Mouse (Mus musculus): Measurements from ENCODE around the gene Hspa12b.
A peak's percentile ranks its signal among the peaks of the same experiment; 100 is the strongest.

Gene Hspa12b

DNA sequence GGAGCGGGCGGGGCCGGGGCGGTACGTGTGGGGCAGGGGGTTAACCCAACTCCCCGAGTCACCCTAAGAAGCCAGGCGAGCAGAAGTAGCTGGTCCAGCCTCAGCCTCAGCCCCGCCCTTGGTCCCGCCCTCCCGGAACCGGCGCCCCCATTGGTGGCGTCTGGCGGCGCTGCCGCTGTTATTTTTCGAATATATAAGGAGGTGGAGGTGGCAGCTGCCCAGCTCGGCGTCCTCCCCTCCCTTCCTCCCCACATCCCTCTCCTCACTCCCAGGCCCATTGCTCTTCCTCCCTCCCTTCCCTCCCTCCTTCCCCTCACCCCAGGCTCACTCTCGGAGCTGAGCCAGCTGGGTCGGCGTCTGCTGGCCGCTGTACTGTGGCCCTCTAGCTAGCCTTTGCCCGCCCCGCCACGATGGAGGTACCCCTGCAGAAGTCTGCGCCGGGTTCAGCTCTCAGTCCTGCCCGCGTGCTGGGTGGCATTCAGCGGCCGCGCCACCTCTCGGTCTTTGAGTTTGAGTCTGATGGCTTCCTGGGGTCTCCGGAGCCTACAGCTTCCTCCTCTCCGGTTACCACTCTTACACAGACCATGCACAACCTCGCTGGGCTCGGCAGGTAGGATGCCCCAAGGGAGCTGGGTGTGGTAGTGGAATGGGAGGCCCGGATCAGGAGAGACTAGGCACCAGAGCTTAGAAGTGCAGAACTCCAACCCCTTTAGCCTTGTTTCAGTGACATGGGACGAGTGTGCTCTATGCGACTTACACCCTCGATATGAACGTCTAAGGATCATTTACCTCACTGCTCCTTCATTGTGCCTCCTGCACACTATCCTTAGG lies 59.9 kb downstream of the Hspa12b start, which contains the start of the genes Cdc25b and Spef1:
TSS of gene Cdc25b (plus strand) at position 179 of the 831 bp plus-strand sequence.
TSS of gene Spef1 (minus strand) at position 512 of the 831 bp plus-strand sequence.
- DNase-seq: peak; percentile 88 to 93

DNA sequence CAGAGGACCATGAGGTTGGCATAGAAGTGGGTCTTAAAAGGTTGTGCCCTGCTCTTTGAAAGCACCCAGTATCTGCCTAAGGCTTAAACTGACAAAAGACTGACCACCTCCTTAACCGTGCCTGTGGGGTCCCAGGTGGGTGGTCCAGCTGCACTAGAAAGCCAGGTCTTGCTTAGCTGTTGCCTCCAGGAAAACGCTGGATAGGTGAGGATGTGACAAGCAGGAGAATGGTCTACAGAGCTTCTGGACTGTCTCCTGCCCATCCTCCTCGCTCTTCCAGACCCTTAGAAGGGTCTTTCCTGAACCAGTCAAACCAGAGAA lies 60.5 kb downstream of the Hspa12b start:
- DNase-seq: no peak

DNA sequence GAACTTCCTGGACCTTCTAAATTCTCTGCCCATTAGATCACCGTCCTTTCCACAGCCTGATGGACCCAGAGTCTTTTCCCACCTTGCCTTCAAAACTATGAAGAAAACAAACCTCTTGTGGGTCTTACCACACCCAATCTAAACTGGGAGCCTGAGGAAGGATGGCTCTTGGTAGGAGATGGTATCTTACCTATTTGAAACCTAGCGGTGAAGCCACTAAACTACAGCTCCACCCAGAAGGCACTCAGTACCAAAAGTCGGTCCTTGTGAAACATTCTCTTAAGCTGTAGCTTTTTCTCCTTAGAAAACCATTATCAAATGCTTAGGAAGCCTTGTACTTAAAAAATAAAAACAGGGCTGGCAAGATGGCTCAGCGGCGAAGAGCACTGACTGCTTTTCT lies 61.2 kb downstream of the Hspa12b start:
- DNase-seq: no peak

DNA sequence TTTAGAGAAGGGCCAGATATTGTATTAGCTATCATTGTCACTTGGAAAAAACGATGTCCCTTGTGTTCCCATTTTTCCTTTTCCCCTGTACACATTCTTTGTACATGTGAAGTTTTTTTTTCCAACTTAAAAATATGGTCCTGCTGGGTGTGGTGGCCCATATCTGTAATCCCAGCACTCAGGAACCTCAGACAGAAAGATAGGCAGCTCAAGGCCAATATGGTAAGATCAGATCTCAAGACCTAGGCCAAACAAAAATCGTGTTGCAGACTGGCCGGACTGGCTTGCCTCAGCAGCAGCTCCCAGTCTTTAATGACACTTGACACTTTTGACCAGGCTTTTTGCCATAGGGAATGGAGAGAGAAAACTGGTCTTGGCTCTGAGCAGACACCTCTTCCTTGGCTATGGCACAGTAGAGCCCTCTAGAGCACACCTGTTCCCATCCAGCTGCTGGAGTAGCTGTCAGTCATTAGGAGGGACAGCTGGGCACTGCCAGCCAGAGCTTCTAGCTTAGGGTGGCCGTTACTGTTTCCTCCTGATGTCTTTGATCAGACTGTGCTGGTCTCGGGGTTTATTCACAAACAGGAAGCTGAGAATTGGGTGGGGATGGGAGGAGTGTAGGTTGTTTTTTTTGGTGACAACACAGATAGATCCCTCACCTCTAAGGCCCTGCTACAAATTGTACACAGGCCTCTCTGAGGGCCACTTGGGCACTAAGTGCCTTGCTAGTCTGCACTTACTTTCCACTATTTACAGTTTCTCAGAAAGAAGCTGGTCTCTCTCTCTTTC lies 62.6 kb downstream of the Hspa12b start:
- no peak for DNase-seq

DNA sequence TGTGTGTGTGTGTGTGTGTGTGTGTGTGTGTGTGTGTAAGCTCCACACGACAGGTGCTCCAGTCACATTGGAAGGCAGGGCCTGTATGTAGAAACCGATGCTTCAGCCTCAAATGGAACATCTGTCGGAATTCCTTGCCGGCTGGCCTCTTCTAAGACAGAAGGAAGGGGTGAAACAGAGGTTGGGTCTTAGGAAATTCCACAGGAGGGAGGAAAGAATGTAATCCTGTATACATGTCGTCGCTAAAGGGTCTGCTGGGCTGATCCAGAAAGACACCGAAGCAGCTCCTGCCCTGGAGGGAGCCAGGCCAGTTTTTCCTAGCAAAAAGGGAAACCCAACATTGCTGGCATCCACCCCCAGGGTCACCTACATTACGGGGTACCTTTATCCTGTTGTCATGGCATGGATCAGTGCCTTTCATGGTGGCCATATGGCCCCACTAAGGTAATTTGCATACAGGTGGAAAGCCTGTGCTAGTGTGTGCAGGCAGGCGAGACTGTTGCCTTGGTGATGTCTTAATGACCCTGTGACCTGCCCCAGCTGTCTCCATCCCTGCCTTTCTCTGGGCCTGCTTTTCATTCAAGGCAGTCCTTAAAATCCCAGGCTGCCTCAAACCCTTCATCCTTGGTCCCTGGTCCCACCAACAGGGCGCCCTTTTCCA lies 63.4 kb downstream of the Hspa12b start:
- peak; percentile 54 to 66 for DNase-seq

DNA sequence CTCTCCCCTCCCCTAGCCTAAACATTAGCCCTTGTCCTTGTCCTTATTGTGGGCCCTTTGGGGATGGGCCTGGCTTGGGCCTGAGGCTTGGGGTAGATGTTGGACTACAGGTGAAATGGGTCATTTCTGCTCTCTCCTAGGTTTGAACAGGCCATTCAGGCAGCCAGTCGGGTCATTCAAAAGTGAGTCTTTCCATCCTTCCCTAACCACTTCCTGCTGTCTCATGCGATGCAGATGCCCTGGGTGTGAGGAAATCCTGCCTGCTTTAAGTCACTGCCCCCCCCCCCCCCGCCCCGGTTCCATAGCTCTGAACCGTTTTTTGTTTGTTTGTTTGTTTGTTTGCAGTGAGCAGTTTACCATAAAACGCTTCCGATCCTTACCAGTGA lies 63.9 kb downstream of the Hspa12b start:
- no peak for DNase-seq

Data from kidney, postnatal 36 days (tissue).